Mouse (Mus musculus): Measurements from ENCODE around the gene Fbxw24. TPM values are rescaled to one million over a fixed set of nuclear protein-coding genes. Genes with fewer than 3 reads are reported as not detected.
"Not testable (repeated sequence)": the region's sequence is repeated elsewhere in the genome, so short reads cannot be mapped to it uniquely, and the experiment has no call there.

Gene Fbxw24
- not detected in 2 replicates for polyA plus RNA-seq (2012; ENCODE audit: insufficient read depth, insufficient read length, missing spikeins)

DNA sequence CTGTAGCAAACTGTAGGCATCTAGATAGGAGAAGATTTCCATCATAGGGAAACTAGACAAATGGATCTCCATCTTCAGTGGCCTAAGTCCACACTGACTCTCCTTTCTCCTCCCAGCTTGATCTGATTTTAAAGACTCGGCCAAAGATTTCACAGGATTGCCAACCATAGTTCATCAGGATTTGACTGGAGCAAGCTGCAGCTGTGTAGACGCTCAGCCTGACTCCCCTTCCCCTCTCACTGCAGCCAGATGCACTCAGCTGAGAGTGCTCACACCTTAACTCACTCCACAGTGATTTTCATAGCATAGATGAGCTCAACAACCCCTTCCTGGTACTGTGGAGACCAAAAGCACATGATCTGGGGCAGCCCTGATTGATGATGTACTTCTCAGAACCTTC is at the start of gene Fbxw24:
Gene Fbxw24, minus strand, starts transcription at position 101 of the 400 bp plus-strand sequence.
- H3K4me1 ChIP-seq (ENCODE audit: control insufficient read depth, insufficient read depth, low read length); H3K4me3 ChIP-seq (ENCODE audit: insufficient read depth, low read length); H3K27ac ChIP-seq (ENCODE audit: insufficient read depth, low read depth, low read length): not testable (repeated sequence)

GRCm38 (mm10) chr9:109664552-109664951 is 38.7 kb upstream of the Fbxw24 start, which contains the start of gene Fbxw25:
Gene Fbxw25 (minus strand): TSS chr9:109664652.
- H3K4me3 ChIP-seq (ENCODE audit: insufficient read depth, low read length); H3K4me1 ChIP-seq (ENCODE audit: control insufficient read depth, insufficient read depth, low read length); H3K27ac ChIP-seq (ENCODE audit: insufficient read depth, low read depth, low read length): not testable (repeated sequence)

- H3K4me1 ChIP-seq (ENCODE audit: control insufficient read depth, insufficient read depth, low read length); H3K4me3 ChIP-seq (ENCODE audit: insufficient read depth, low read length); H3K27ac ChIP-seq (ENCODE audit: insufficient read depth, low read depth, low read length): not testable (repeated sequence)
Observed at GRCm38 (mm10) chr9:109606837-109607236, 19.0 kb downstream of the Fbxw24 start.

GRCm38 (mm10) chr9:109602128-109602527 is 23.7 kb downstream of the Fbxw24 start:
- H3K4me3 ChIP-seq (ENCODE audit: insufficient read depth, low read length); H3K4me1 ChIP-seq (ENCODE audit: control insufficient read depth, insufficient read depth, low read length); H3K27ac ChIP-seq (ENCODE audit: insufficient read depth, low read depth, low read length): not testable (repeated sequence)

GRCm38 (mm10) chr9:109597226-109597625 is 28.6 kb downstream of the Fbxw24 start:
- TF ChIP-seq POLR2A (IDR thresholded peaks at IDR 0.05; ENCODE audit: borderline replicate concordance, low read depth, low read length), result no peak
- TF ChIP-seq CTCF (IDR thresholded peaks at IDR 0.05; ENCODE audit: low read depth, low read length), result no peak
- Histone ChIP-seq H3K4me3 (ENCODE audit: insufficient read depth, low read length) (no peak overlapping the region), H3K27ac (ENCODE audit: insufficient read depth, low read depth, low read length) (no peak overlapping the region), H3K4me1 (ENCODE audit: control insufficient read depth, insufficient read depth, low read length) (no peaks in the 10 kb centered on the region)

- H3K27ac ChIP-seq (ENCODE audit: insufficient read depth, low read depth, low read length), result no peak overlapping the region
- TF ChIP-seq CTCF (IDR thresholded peaks at IDR 0.05; ENCODE audit: low read depth, low read length) (no peak), POLR2A (IDR thresholded peaks at IDR 0.05; ENCODE audit: borderline replicate concordance, low read depth, low read length) (no peak)
- H3K4me1 ChIP-seq (ENCODE audit: control insufficient read depth, insufficient read depth, low read length), result no peaks in the 10 kb centered on the region
- no peak overlapping the region for H3K4me3 ChIP-seq (ENCODE audit: insufficient read depth, low read length)
Observed at GRCm38 (mm10) chr9:109594866-109595265, 31.0 kb downstream of the Fbxw24 start.

- not testable (repeated sequence) for H3K27ac ChIP-seq (ENCODE audit: insufficient read depth, low read depth, low read length); H3K4me1 ChIP-seq (ENCODE audit: control insufficient read depth, insufficient read depth, low read length); H3K4me3 ChIP-seq (ENCODE audit: insufficient read depth, low read length)
Observed at GRCm38 (mm10) chr9:109568162-109568561, 57.7 kb downstream of the Fbxw24 start, which contains the start of gene Fbxw15. Gene Fbxw15 (minus strand): TSS chr9:109568262.

- H3K4me3 ChIP-seq (ENCODE audit: insufficient read depth, low read length), result no peak overlapping the region
Observed at GRCm38 (mm10) chr9:109565546-109565945, 60.3 kb downstream of the Fbxw24 start.

GRCm38 (mm10) chr9:109562106-109562505 is 63.8 kb downstream of the Fbxw24 start:
- H3K4me3 ChIP-seq (ENCODE audit: insufficient read depth, low read length); H3K4me1 ChIP-seq (ENCODE audit: control insufficient read depth, insufficient read depth, low read length); H3K27ac ChIP-seq (ENCODE audit: insufficient read depth, low read depth, low read length): not testable (repeated sequence)

More at GRCm38 (mm10) chr9:109565546-109565945, 60.3 kb downstream of the Fbxw24 start:
- Histone ChIP-seq H3K27ac (ENCODE audit: insufficient read depth, low read depth, low read length) (no peak overlapping the region), H3K4me1 (ENCODE audit: control insufficient read depth, insufficient read depth, low read length) (no peaks in the 10 kb centered on the region)
- TF ChIP-seq POLR2A (IDR thresholded peaks at IDR 0.05; ENCODE audit: borderline replicate concordance, low read depth, low read length), result no peak
- TF ChIP-seq CTCF (IDR thresholded peaks at IDR 0.05; ENCODE audit: low read depth, low read length), result no peak

DNA sequence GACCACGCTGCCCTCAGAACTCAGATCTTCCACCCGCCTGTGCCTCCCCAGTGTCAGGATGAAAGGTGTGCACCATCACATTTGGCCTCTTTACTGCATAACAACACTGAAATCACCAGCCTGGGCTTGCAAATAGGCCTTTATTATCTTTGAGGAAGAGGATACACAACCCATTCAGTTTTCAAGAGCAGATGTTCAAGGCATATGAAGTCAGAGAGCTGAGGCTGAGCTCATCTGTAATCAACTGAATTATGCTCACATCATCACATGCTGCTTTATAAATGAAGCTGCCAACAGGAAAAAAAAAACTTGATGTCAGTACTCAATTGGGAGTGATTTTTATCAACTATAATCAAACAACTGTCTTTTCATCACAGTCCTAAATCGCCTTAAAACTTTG is 73.4 kb downstream of the Fbxw24 start:
- Histone ChIP-seq H3K27ac (ENCODE audit: insufficient read depth, low read depth, low read length) (no peak overlapping the region), H3K4me1 (ENCODE audit: control insufficient read depth, insufficient read depth, low read length) (no peaks in the 10 kb centered on the region), H3K4me3 (ENCODE audit: insufficient read depth, low read length) (no peak overlapping the region)
- no peak for TF ChIP-seq CTCF (IDR thresholded peaks at IDR 0.05; ENCODE audit: low read depth, low read length)

Other genes with a start within 250 kb of the Fbxw24 start
- gene Fbxw22, start 221.8 kb downstream of the Fbxw24 start, polyA plus RNA-seq (2012; ENCODE audit: insufficient read depth, insufficient read length, missing spikeins), result not detected in 2 replicates
- not detected in 2 replicates for gene Fbxw16, start 176.9 kb downstream of the Fbxw24 start, polyA plus RNA-seq (2012; ENCODE audit: insufficient read depth, insufficient read length, missing spikeins)
- not detected in 2 replicates for gene Fbxw19, start 130.2 kb downstream of the Fbxw24 start, polyA plus RNA-seq (2012; ENCODE audit: insufficient read depth, insufficient read length, missing spikeins)
- gene Fbxw15, start 57.8 kb downstream of the Fbxw24 start, polyA plus RNA-seq (2012; ENCODE audit: insufficient read depth, insufficient read length, missing spikeins), result not detected in 2 replicates
- gene Fbxw25, start 38.6 kb upstream of the Fbxw24 start, polyA plus RNA-seq (2012; ENCODE audit: insufficient read depth, insufficient read length, missing spikeins), result not detected in 2 replicates
- gene Fbxw18, start 76.6 kb upstream of the Fbxw24 start, polyA plus RNA-seq (2012; ENCODE audit: insufficient read depth, insufficient read length, missing spikeins), result not detected in 2 replicates
- gene Fbxw26, start 120.0 kb upstream of the Fbxw24 start, polyA plus RNA-seq (2012; ENCODE audit: insufficient read depth, insufficient read length, missing spikeins), result not detected in 2 replicates
- not detected in 2 replicates for gene Fbxw27, start 164.6 kb upstream of the Fbxw24 start, polyA plus RNA-seq (2012; ENCODE audit: insufficient read depth, insufficient read length, missing spikeins)
- gene Spink8, start 186.2 kb upstream of the Fbxw24 start, polyA plus RNA-seq (2012; ENCODE audit: insufficient read depth, insufficient read length, missing spikeins), result not detected in 2 replicates
- 13.9 and 17.6 TPM in 2 replicates for gene Nme6, start 206.7 kb upstream of the Fbxw24 start, polyA plus RNA-seq (2012; ENCODE audit: insufficient read depth, insufficient read length, missing spikeins)
- gene Camp, start 223.6 kb upstream of the Fbxw24 start, polyA plus RNA-seq (2012; ENCODE audit: insufficient read depth, insufficient read length, missing spikeins), result not detected in 2 replicates
- gene Cdc25a, start 249.5 kb upstream of the Fbxw24 start, polyA plus RNA-seq (2012; ENCODE audit: insufficient read depth, insufficient read length, missing spikeins), result 8.0 and 8.9 TPM in 2 replicates

Measured in bone marrow macrophage, adult 2 months (primary cell).